Mouse (Mus musculus) ovary, postnatal 14 days (tissue): ENCODE measurements around the gene Bcl2a1d.
"Not testable (repeated sequence)": the region's sequence is repeated elsewhere in the genome, so short reads cannot be mapped to it uniquely, and the experiment has no call there.

Source experiments
- DNase-seq: peaks from one replicate; pipeline ENCODE4 v3.0.0; 2022; ENCODE audit warnings: low spot score

Bcl2a1d gene

GRCm38 (mm10) chr9:88698746-88699145 lies 33.0 kb downstream of the Bcl2a1d start:
- DNase-seq: not testable (repeated sequence)

GRCm38 (mm10) chr9:88691307-88691706 lies 40.4 kb downstream of the Bcl2a1d start:
- not testable (repeated sequence) for DNase-seq

- DNase-seq: not testable (repeated sequence)
Measured at GRCm38 (mm10) chr9:88689451-88689850, 42.3 kb downstream of the Bcl2a1d start.

- not testable (repeated sequence) for DNase-seq
Measured at GRCm38 (mm10) chr9:88686719-88687118, 45.0 kb downstream of the Bcl2a1d start.
